Mouse (Mus musculus): ENCODE results near the gene Kctd3. TPM values are rescaled to one million over a fixed set of nuclear protein-coding genes. Genes with fewer than 3 reads are reported as not detected.

Gene Kctd3
- polyA plus RNA-seq, 1 experiment from 2014 or later, result 41.1 TPM

DNA sequence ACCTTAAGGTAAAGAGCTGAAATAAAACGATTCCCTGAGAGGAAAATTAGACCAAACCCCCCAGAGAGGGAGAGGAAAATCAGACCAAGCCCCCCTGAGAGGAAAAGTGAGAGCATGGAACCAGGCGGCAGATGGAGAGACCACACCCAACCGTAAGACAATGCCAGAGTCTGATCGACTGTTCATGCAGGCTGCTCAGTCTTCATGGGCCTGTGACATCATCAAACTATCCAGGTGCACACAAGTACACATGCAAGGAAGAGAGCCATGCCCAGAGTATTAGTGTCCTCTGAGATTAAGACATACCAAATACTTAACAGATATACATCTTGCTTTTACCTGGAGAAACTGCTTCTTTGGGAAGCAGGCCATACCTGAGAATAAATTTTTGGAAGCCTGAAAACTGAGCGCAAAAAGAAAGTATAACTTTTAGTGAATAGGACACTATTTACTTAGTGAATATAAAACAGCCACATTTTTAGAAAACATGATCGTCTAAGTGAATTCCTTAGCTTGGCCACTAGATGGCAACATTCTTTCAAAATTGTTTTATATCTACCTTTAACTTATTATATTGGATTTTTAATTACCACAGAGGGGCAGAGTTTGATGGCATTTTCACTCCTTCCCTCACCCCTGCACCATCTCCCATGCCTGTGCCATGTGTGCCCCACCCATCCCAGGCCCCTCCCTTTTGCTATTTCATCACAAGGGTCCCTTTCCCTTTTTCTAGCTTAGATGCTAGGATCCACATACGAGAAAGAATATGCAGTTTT, 15.5 kb upstream of the Kctd3 start:
- no peaks in the 10 kb centered on the region for H3K36me3 ChIP-seq (ENCODE audit: control insufficient read depth, insufficient read depth, low read length)
- 0 out of 2 replicates have a peak, but pooled peaks have one; percentile 38 for ATAC-seq (ENCODE audit: insufficient read depth, low FRiP score, low TSS enrichment)
- no peak overlapping the region for H3K4me3 ChIP-seq (ENCODE audit: low read depth, low read length)
- no peaks in the 10 kb centered on the region for H3K9me3 ChIP-seq (ENCODE audit: control insufficient read depth, low read length)
- no peaks in the 10 kb centered on the region for H3K27me3 ChIP-seq (ENCODE audit: control insufficient read depth, insufficient read depth, low read length)
- no peak overlapping the region for H3K27ac ChIP-seq (ENCODE audit: low read depth, low read length)
- no peaks in the 10 kb centered on the region for H3K4me1 ChIP-seq (ENCODE audit: control insufficient read depth, insufficient read depth, low read length)
- DNase-seq (ENCODE audit: low spot score), result peak; percentile 30
- no peak overlapping the region for H3K4me2 ChIP-seq (ENCODE audit: low read depth)
- 54% methylated on average over 7 of the region's 7 CpGs for WGBS
- H3K9ac ChIP-seq (ENCODE audit: low read length), result no peak overlapping the region

DNA sequence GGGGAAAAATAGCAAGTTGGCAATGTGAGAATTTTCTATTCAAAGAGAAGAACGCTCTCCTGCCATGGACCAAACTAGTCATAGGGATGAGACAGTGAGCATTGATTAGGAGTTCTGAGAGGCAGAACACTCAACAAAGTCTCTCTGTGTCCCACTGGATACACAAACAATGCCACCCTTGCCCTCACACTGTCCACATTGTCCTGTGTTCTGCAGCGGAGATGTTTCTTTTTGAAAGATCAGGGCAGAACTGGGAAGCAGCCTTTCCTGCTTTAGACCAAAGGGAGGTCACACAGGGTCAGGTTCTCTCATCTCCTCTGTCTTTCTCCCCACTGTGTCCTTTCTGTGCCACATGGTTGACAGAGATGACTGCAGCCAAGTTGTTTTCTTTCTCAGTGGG, 7.7 kb upstream of the Kctd3 start:
- WGBS, result 55% methylated on average over 2 of the region's 2 CpGs
- no peak for DNase-seq (ENCODE audit: low spot score)

DNA sequence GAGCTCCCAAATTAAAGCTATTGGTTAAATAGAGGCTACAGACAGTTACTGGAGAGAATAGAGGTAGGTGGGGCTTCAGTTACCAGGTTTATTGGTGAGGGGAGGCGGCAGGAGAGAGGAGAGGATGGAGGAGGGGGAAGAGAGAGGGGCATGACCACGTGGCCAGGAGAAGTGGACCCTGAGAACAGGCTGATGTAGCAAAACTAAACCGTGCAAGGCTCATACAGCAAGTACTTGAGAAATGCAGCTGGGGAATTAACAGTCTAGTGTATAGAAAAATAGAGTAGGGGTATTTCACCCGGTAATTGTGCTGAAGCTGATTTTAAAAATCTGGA, 5.9 kb upstream of the Kctd3 start:
- Histone ChIP-seq H3K4me3 (ENCODE audit: low read depth, low read length) (no peak overlapping the region), H3K4me2 (ENCODE audit: low read depth) (peak overlapping the region; percentile 14; the same call in 1 of the 2 replicates), H3K9ac (ENCODE audit: low read length) (no peak overlapping the region), H3K36me3 (ENCODE audit: control insufficient read depth, insufficient read depth, low read length) (no peaks in the 10 kb centered on the region), H3K27me3 (ENCODE audit: control insufficient read depth, insufficient read depth, low read length) (no peaks in the 10 kb centered on the region), H3K4me1 (ENCODE audit: control insufficient read depth, insufficient read depth, low read length) (no peaks in the 10 kb centered on the region), H3K27ac (ENCODE audit: low read depth, low read length) (no peak overlapping the region), H3K9me3 (ENCODE audit: control insufficient read depth, low read length) (no peaks in the 10 kb centered on the region)
- DNase-seq (ENCODE audit: low spot score) (no peak), ATAC-seq (ENCODE audit: insufficient read depth, low FRiP score, low TSS enrichment) (no peak)
- 8% methylated on average over 4 of the region's 4 CpGs for WGBS

More for the DNA sequence above, 7.7 kb upstream of the Kctd3 start:
- Histone ChIP-seq H3K4me1 (ENCODE audit: control insufficient read depth, insufficient read depth, low read length) (no peaks in the 10 kb centered on the region), H3K9me3 (ENCODE audit: control insufficient read depth, low read length) (no peaks in the 10 kb centered on the region), H3K27ac (ENCODE audit: low read depth, low read length) (no peak overlapping the region), H3K27me3 (ENCODE audit: control insufficient read depth, insufficient read depth, low read length) (no peaks in the 10 kb centered on the region), H3K36me3 (ENCODE audit: control insufficient read depth, insufficient read depth, low read length) (no peaks in the 10 kb centered on the region), H3K4me3 (ENCODE audit: low read depth, low read length) (no peak overlapping the region), H3K4me2 (ENCODE audit: low read depth) (no peak overlapping the region), H3K9ac (ENCODE audit: low read length) (no peak overlapping the region)
- ATAC-seq (ENCODE audit: insufficient read depth, low FRiP score, low TSS enrichment), result no peak

DNA sequence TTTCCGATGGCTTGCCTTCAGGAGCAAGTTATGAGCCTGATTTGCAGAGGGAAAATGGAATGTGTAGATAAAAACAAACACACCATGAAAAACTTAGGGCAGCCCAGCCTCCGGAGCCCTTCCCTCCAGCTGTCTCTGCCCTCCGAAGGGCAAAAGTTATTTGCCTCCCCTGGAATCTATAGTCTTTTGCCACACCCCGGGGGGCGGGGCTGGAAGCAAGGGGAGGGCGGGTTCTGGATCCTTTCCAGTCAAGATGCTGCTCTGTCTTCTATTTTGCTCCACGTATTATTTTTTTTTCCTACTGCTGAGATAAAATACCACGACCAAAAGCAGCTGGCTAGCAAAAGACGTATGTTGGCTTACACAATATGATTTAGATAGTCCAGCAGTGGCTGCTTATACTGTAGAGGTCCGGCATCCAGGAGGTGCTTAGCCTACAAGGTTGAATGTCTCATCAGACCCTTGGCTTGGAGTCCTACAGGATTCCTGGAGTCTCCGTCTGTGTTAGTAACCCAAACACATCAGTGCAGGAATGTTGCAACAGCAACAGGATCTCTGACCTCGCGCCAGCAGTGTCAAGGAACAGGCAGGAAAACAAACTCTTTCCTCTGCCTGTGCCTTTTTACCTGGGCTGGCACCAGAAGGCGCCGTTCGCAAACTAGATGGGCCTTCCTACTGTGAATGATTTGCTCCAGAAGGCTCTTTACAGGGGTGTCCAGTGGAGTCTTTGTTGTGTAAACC, 5.4 kb upstream of the Kctd3 start:
- WGBS, result 6% methylated on average over 16 of the region's 16 CpGs
- DNase-seq (ENCODE audit: low spot score) (no peak), ATAC-seq (ENCODE audit: insufficient read depth, low FRiP score, low TSS enrichment) (no peak)
- Histone ChIP-seq H3K9ac (ENCODE audit: low read length) (no peak overlapping the region), H3K4me3 (ENCODE audit: low read depth, low read length) (no peak overlapping the region), H3K4me2 (ENCODE audit: low read depth) (peak overlapping the region; percentile 14; the same call in 1 of the 2 replicates), H3K36me3 (ENCODE audit: control insufficient read depth, insufficient read depth, low read length) (no peaks in the 10 kb centered on the region), H3K4me1 (ENCODE audit: control insufficient read depth, insufficient read depth, low read length) (no peaks in the 10 kb centered on the region), H3K9me3 (ENCODE audit: control insufficient read depth, low read length) (no peaks in the 10 kb centered on the region), H3K27me3 (ENCODE audit: control insufficient read depth, insufficient read depth, low read length) (no peaks in the 10 kb centered on the region), H3K27ac (ENCODE audit: low read depth, low read length) (no peak overlapping the region)

DNA sequence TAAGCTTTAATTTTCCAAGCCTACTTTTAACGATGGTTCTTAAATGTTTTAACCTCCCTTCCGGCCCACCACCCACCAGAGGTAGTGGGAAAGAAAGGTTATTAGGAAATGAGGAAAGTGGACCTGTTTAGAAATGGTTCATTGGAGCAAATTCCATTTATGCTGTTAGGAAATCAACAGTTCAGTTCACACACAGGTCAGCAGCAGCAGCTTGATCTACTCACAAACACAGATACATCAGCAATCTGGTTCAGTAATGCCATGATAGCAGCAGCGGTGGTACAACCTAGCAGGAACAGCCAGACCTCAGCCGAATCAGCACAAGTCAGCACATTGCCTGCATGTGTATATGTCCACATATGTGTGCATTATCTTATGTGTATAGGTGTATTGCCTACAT, 3.0 kb upstream of the Kctd3 start:
- 92% methylated on average over 4 of the region's 4 CpGs for WGBS
- Histone ChIP-seq H3K9me3 (ENCODE audit: control insufficient read depth, low read length) (no peaks in the 10 kb centered on the region), H3K36me3 (ENCODE audit: control insufficient read depth, insufficient read depth, low read length) (no peaks in the 10 kb centered on the region), H3K4me1 (ENCODE audit: control insufficient read depth, insufficient read depth, low read length) (peaks cover 5% of the 10 kb centered on the region), H3K4me2 (ENCODE audit: low read depth) (no peak overlapping the region), H3K27me3 (ENCODE audit: control insufficient read depth, insufficient read depth, low read length) (no peaks in the 10 kb centered on the region), H3K27ac (ENCODE audit: low read depth, low read length) (no peak overlapping the region), H3K9ac (ENCODE audit: low read length) (no peak overlapping the region), H3K4me3 (ENCODE audit: low read depth, low read length) (no peak overlapping the region)
- ATAC-seq (ENCODE audit: insufficient read depth, low FRiP score, low TSS enrichment) (no peak), DNase-seq (ENCODE audit: low spot score) (no peak)

DNA sequence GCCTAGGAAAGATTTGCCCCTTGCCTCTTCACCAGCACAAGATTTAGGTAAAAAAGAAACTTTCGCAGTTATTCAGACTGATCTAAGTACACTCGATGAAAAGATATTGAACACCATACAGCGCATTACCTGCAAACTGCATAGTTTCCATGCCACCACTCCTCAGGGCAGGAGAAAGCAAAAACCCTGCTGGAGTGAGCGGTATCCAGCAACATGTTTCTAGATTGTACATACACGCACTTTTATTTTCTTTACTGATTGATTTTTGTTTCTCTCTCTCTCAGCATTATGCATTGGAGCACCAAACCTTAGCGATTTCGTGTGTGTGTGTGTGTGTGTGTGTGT, 311 bp upstream of the Kctd3 start:
- Histone ChIP-seq H3K9ac (ENCODE audit: low read length) (no peak overlapping the region), H3K4me1 (ENCODE audit: control insufficient read depth, insufficient read depth, low read length) (peaks cover 5% of the 10 kb centered on the region), H3K9me3 (ENCODE audit: control insufficient read depth, low read length) (no peaks in the 10 kb centered on the region), H3K4me3 (ENCODE audit: low read depth, low read length) (peak overlapping the region; percentile 95), H3K27me3 (ENCODE audit: control insufficient read depth, insufficient read depth, low read length) (no peaks in the 10 kb centered on the region), H3K27ac (ENCODE audit: low read depth, low read length) (no peak overlapping the region), H3K4me2 (ENCODE audit: low read depth) (no peak overlapping the region), H3K36me3 (ENCODE audit: control insufficient read depth, insufficient read depth, low read length) (no peaks in the 10 kb centered on the region)
- DNase-seq (ENCODE audit: low spot score), result no peak
- WGBS, result 46% methylated on average over 7 of the region's 7 CpGs
- ATAC-seq (ENCODE audit: insufficient read depth, low FRiP score, low TSS enrichment), result peak; percentile 61; the same call in 1 of the 2 replicates

DNA sequence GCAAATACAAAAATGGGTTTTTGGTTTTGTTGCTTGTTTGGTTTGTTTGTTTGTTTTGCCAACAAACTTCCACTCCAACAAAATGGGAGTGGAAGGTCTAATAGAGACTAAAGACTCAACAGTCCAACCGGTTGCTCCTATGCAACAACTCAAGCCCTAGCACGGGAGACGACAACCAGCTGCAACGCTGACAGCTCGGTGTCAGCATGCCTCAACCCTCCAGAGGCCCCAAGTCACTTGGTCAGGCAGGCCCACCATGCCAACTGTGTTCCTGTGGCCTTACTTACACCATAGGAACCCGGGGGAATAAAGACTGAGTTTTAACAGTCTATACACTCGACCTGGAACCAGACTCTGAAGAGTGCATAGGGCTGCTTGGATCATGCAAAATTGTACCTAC, 815 bp downstream of the Kctd3 start:
- Histone ChIP-seq H3K4me1 (ENCODE audit: control insufficient read depth, insufficient read depth, low read length) (peaks cover 5% of the 10 kb centered on the region), H3K4me3 (ENCODE audit: low read depth, low read length) (peak overlapping the region; percentile 95), H3K4me2 (ENCODE audit: low read depth) (peak overlapping the region; percentile 82), H3K27me3 (ENCODE audit: control insufficient read depth, insufficient read depth, low read length) (no peaks in the 10 kb centered on the region), H3K27ac (ENCODE audit: low read depth, low read length) (no peak overlapping the region), H3K9ac (ENCODE audit: low read length) (peak overlapping the region; percentile 75), H3K36me3 (ENCODE audit: control insufficient read depth, insufficient read depth, low read length) (no peaks in the 10 kb centered on the region), H3K9me3 (ENCODE audit: control insufficient read depth, low read length) (no peaks in the 10 kb centered on the region)
- DNase-seq (ENCODE audit: low spot score) (no peak), ATAC-seq (ENCODE audit: insufficient read depth, low FRiP score, low TSS enrichment) (0 out of 2 replicates have a peak, but pooled peaks have one; percentile 2)
- WGBS, result 4% methylated on average over 7 of the region's 7 CpGs

DNA sequence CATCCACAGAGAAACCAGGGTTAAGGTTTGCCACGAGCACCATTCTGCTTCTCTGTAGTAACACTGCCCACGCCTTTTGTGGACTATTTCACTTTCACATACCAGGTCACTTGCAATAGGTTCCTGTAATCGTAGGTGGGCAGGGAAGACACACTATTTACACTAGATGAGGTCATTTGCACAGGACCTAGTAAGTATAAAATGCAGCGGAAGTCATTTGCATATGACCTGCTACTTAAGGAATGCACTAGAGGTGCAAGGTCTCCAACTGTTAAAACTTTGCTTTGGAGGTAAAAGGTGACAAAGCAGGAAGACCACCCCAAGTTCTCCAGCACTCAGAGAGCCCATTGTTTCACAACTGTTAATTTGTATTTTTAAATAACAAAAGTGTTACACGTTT, 1.4 kb downstream of the Kctd3 start:
- DNase-seq (ENCODE audit: low spot score), result no peak
- no peak overlapping the region for H3K4me2 ChIP-seq (ENCODE audit: low read depth)
- no peaks in the 10 kb centered on the region for H3K27me3 ChIP-seq (ENCODE audit: control insufficient read depth, insufficient read depth, low read length)
- H3K27ac ChIP-seq (ENCODE audit: low read depth, low read length), result no peak overlapping the region
- H3K36me3 ChIP-seq (ENCODE audit: control insufficient read depth, insufficient read depth, low read length), result no peaks in the 10 kb centered on the region
- H3K4me3 ChIP-seq (ENCODE audit: low read depth, low read length), result no peak overlapping the region
- H3K9ac ChIP-seq (ENCODE audit: low read length), result no peak overlapping the region
- peaks cover 5% of the 10 kb centered on the region for H3K4me1 ChIP-seq (ENCODE audit: control insufficient read depth, insufficient read depth, low read length)
- ATAC-seq (ENCODE audit: insufficient read depth, low FRiP score, low TSS enrichment), result no peak
- no peaks in the 10 kb centered on the region for H3K9me3 ChIP-seq (ENCODE audit: control insufficient read depth, low read length)
- 57% methylated on average over 5 of the region's 5 CpGs for WGBS

DNA sequence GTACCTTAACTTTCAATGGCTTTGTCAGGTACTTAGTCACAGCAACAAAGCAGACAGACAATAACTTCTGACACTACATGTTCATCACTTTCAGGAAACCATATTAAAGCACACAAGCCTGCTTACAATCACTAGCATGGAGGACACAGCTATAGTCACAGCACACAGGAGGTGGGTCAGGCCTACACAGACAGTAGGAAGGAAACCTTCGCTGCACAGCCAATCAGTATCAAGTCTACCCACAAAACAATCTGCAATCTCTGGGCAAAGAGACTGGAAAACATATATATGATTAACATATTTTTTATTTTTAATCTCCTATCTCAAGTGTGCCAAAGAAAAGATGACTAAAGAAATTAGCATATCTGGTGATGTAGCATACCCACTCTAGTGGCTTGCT, 2.9 kb downstream of the Kctd3 start:
- H3K4me1 ChIP-seq (ENCODE audit: control insufficient read depth, insufficient read depth, low read length), result peaks cover 5% of the 10 kb centered on the region
- ATAC-seq (ENCODE audit: insufficient read depth, low FRiP score, low TSS enrichment), result no peak
- no peak overlapping the region for H3K4me2 ChIP-seq (ENCODE audit: low read depth)
- no peaks in the 10 kb centered on the region for H3K27me3 ChIP-seq (ENCODE audit: control insufficient read depth, insufficient read depth, low read length)
- H3K36me3 ChIP-seq (ENCODE audit: control insufficient read depth, insufficient read depth, low read length), result no peaks in the 10 kb centered on the region
- no peak overlapping the region for H3K9ac ChIP-seq (ENCODE audit: low read length)
- no peak for DNase-seq (ENCODE audit: low spot score)
- no peak overlapping the region for H3K27ac ChIP-seq (ENCODE audit: low read depth, low read length)
- no peak overlapping the region for H3K4me3 ChIP-seq (ENCODE audit: low read depth, low read length)
- WGBS, result 95% methylated on average over 1 of the region's 1 CpGs
- H3K9me3 ChIP-seq (ENCODE audit: control insufficient read depth, low read length), result no peaks in the 10 kb centered on the region

All from neural tube, embryonic 11.5 days (tissue).